Mouse (Mus musculus) lung, adult 2 months (tissue): ENCODE measurements around the gene Atf6b.

Experiments
- CTCF ChIP-seq: fragments of 200-500 bp; IDR thresholded peaks from 2 replicates; pipeline ENCODE4 v1.5.1; 2011; ENCODE audit warnings: mild to moderate bottlenecking, low read length, control low read depth; ENCODE audit not compliant: insufficient read depth
- POLR2A ChIP-seq: fragments of 200-500 bp; IDR thresholded peaks from 2 replicates; pipeline ENCODE4 v1.6.1; 2011; ENCODE audit warnings: low read depth, mild to moderate bottlenecking, control low read depth, low read length, borderline replicate concordance; ENCODE audit errors: extremely low read depth

GRCm38 (mm10) chr17:34604511-34605237, 42.3 kb upstream of the Atf6b start:
- TF ChIP-seq CTCF (no peak), POLR2A (no peak)
